Mouse (Mus musculus) lung, postnatal 0 days (tissue): ENCODE results near the gene Hoxb9.

ENCODE experiments used
- CTCF ChIP-seq: IDR thresholded peaks from 2 replicates; pipeline ENCODE4 v1.5.1; 2016; ENCODE audit warnings: antibody characterized with exemption, mild to moderate bottlenecking
- EP300 ChIP-seq: IDR thresholded peaks from 2 replicates; pipeline ENCODE4 v1.6.1; 2016; ENCODE audit warnings: antibody characterized with exemption, mild to moderate bottlenecking, control low read depth

GRCm38 (mm10) chr11:96314671-96315343 lies 43.5 kb downstream of the Hoxb9 start:
- TF ChIP-seq CTCF (no peak), EP300 (no peak)
